Mouse (Mus musculus) cerebellum, adult 2 months (tissue): ENCODE measurements at regions not wholly inside any gene's neighbourhood (a gene's known extent, or its start where the extent isn't known, plus 50 kb on each side); places are given as distances from the start of the nearest gene placed in this dataset.
A peak's percentile ranks its signal among the peaks of the same experiment; 100 is the strongest.

Experiments
- DNase-seq, 2 experiments: peaks; one replicate each; pipeline ENCODE4 v3.0.0; 2021
- H3K27ac ChIP-seq: fragments of 200-500 bp; 2 replicates; pipeline ENCODE4 v1.5.1; 2012; ENCODE audit warnings: low read length, control low read depth, inconsistent platforms; ENCODE audit not compliant: insufficient read depth
- H3K27me3 ChIP-seq: fragments of 200-500 bp; 2 replicates; pipeline ENCODE4 v1.6.1; 2012; ENCODE audit warnings: inconsistent platforms, mild to moderate bottlenecking, low read length, moderate library complexity; ENCODE audit not compliant: control insufficient read depth, insufficient read depth
- H3K4me1 ChIP-seq: fragments of 200-500 bp; 2 replicates; pipeline ENCODE4 v1.6.1; 2011; ENCODE audit warnings: low read length; ENCODE audit not compliant: control insufficient read depth, insufficient read depth
- H3K4me3 ChIP-seq: fragments of 200-500 bp; replicated peaks from 2 replicates; pipeline ENCODE3; 2011; ENCODE audit warnings: mild to moderate bottlenecking, low read depth, low read length, control low read depth; ENCODE audit not compliant: insufficient read depth
- CTCF ChIP-seq: fragments of 200-500 bp; IDR thresholded peaks from 2 replicates; pipeline ENCODE4 v1.5.1; 2011; ENCODE audit warnings: low read depth, mild to moderate bottlenecking, control low read depth, low read length, moderate library complexity, borderline replicate concordance; ENCODE audit not compliant: insufficient read depth
- POLR2A ChIP-seq: fragments of 200-500 bp; IDR thresholded peaks from 2 replicates; pipeline ENCODE4 v1.6.1; 2011; ENCODE audit warnings: low read length, control low read depth, borderline replicate concordance; ENCODE audit not compliant: insufficient read depth
- WGBS: fragments of 180-500 bp; shearing (Covaris S2); methylation state at CpG from one replicate; pipeline ENCODE4 v1.1.7; 2018; 5-methylcytosine and 5-hydroxymethylcytosine counted together

DNA sequence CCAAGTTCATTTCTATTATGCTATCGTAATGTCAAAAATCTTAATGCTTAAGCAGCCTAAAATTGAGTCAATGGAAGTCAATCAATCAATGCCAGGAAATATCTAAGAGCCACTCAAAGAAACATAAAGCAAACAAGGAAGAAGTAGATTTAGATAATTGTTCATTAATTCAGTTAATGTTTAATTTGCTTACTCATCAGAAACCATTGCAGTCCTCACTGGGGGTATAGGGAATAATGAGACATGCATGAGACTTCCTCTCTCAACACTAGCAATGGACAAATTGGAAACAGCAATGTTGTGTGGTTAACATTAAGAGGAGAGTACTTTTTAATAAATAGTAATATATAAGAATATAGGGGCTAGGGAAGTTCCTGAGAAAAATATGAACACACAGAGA is 209.9 kb downstream of the Etaa1 start:
- TF ChIP-seq CTCF, result no peak
- TF ChIP-seq POLR2A, result no peak
- WGBS, result 96% methylated on average over 1 of the region's 1 CpGs
- Histone ChIP-seq H3K27ac (no peak overlapping the region), H3K4me1 (peaks cover 3% of the 10 kb centered on the region; the same call in 1 of the 2 replicates), H3K4me3 (no peak overlapping the region), H3K27me3 (no peaks in the 10 kb centered on the region)
- DNase-seq, result no peak

- no peak for TF ChIP-seq POLR2A
- TF ChIP-seq CTCF, result no peak
- H3K4me1 ChIP-seq, result no peaks in the 10 kb centered on the region
- no peak overlapping the region for H3K27ac ChIP-seq
- 29% methylated on average over 6 of the region's 6 CpGs for WGBS
- H3K4me3 ChIP-seq, result no peak overlapping the region
- no peaks in the 10 kb centered on the region for H3K27me3 ChIP-seq
- DNase-seq, result no peak
These were observed 203.3 kb downstream of the Etaa1 start for GRCm38 (mm10) chr11:17750345-17750744.

DNA sequence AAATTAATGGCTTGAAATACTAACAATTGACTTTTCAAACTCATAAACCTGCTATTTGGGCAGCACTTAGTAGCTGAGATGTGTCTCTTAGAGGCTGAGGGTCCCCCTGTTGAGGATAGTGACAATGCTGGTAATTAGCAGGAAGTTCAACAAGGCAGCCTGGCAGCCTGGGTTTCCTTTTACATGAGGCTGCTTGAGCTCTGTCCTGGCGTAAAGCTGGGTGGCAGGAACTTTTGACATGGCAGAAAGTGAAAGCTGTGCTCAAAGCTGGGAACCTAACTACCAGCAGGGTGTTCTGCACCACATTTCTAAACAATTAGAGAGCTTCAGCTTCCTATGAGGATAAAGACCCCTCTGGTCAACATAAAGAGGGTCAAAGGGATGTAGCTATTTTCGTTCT is 194.5 kb downstream of the Etaa1 start:
- H3K4me1 ChIP-seq, result peaks cover 11% of the 10 kb centered on the region; the same call in 1 of the 2 replicates
- 91% methylated on average over 2 of the region's 2 CpGs for WGBS
- no peaks in the 10 kb centered on the region for H3K27me3 ChIP-seq
- no peak overlapping the region for H3K4me3 ChIP-seq
- no peak for TF ChIP-seq CTCF
- no peak for TF ChIP-seq POLR2A
- no peak for DNase-seq
- H3K27ac ChIP-seq, result no peak overlapping the region

DNA sequence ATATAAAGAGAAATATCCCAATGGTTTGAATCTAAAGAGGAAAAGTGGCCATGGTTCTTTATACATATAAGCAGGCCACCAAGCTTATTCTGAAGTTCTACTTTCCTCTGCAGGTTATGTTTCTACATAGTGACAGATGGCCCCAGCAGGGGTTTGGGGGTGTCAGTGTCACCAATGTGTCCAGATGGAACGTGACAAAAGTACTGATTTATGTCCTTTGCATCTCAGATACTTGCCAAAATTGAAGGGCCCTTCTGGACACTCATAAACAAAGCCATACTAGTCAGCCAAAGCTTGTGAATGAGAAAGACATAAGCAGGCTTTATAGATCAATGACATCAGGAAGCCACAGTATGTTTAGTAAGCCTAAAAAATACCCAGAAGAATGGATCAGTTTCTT is 190.3 kb downstream of the Etaa1 start:
- Histone ChIP-seq H3K4me3 (no peak overlapping the region), H3K27me3 (no peaks in the 10 kb centered on the region), H3K4me1 (peaks cover 20% of the 10 kb centered on the region; the same call in 1 of the 2 replicates), H3K27ac (no peak overlapping the region)
- WGBS, result 2% methylated on average over 1 of the region's 1 CpGs
- no peak for TF ChIP-seq CTCF
- no peak for TF ChIP-seq POLR2A
- peak; percentile 89 to 97 for DNase-seq

- Histone ChIP-seq H3K27ac (peak overlapping the region; percentile 23; the same call in 1 of the 2 replicates), H3K27me3 (no peaks in the 10 kb centered on the region), H3K4me1 (peaks cover 22% of the 10 kb centered on the region; the same call in 1 of the 2 replicates), H3K4me3 (no peak overlapping the region)
- peak in 1 of 2 experiments; percentile 37 for DNase-seq
- no peak for TF ChIP-seq CTCF
- no peak for TF ChIP-seq POLR2A
These were observed 189.5 kb downstream of the Etaa1 start for GRCm38 (mm10) chr11:17764146-17764545.

DNA sequence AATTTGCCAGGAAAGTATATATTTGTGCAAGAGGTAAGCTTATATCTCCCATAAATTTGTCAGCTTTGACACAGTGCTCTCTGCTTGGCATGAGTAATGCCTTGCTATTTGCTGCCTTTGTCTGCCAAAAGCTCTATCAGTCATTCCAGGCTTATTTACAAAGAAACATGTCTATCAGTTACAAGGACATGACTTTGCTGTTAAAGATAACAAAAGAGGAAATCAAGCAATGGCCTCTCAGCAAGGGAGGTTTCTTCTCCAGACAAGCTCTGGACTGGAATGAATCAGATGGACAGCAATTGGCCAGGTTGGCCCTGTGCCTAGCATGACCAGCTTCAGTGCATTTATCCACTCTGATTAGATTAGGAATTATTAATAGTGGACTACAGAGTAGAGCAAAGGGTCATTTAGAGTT is 185.3 kb downstream of the Etaa1 start:
- peak; percentile 76 to 87 for DNase-seq
- Histone ChIP-seq H3K27me3 (no peaks in the 10 kb centered on the region), H3K27ac (no peak overlapping the region), H3K4me1 (peaks cover 18% of the 10 kb centered on the region; the same call in 1 of the 2 replicates), H3K4me3 (no peak overlapping the region)
- TF ChIP-seq CTCF, result no peak

DNA sequence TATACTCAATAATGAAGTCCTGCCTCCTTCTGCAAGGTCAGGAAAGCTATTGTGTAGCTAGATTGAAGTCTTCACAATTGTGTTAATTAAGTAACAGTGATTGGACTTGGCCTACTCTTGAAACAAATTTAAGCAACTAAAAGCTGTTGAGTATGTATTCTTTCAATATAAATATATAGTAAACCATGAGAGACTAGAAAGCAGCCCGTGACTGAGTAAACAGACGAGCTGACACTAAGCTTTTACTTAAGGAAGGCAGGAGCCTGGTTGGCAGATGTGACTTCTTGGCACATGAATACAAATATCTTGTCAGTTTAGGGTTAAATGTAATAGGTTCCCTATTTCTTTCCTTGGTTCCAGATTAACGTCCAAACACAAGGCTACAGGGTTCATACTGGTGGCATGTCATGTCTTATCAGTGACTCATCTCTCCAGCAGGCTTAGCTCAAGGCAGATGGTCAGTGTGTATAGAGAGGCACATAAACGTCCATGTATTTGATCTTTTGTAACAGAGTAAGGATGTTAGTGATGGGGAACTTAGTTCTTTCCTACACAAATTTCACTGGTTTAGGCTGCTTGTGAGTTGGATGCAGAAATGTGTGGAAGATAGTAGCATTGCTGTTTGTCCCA is 184.7 kb downstream of the Etaa1 start:
- H3K4me3 ChIP-seq, result no peak overlapping the region
- no peak for TF ChIP-seq CTCF
- no peak for TF ChIP-seq POLR2A
- peaks cover 14% of the 10 kb centered on the region; the same call in 1 of the 2 replicates for H3K4me1 ChIP-seq
- 48% methylated on average over 4 of the region's 4 CpGs for WGBS
- H3K27me3 ChIP-seq, result no peaks in the 10 kb centered on the region
- H3K27ac ChIP-seq, result no peak overlapping the region
- DNase-seq, result peak in 1 of 2 experiments; percentile 60

GRCm38 (mm10) chr11:17797632-17798031 is 156.0 kb downstream of the Etaa1 start:
- DNase-seq, result no peak
- Histone ChIP-seq H3K4me1 (no peaks in the 10 kb centered on the region), H3K27ac (no peak overlapping the region), H3K4me3 (no peak overlapping the region), H3K27me3 (no peaks in the 10 kb centered on the region)
- no peak for TF ChIP-seq CTCF
- TF ChIP-seq POLR2A, result no peak
